Comparison of ENCODE assay signal across 7 mouse cellular contexts in the genomic region with DNA sequence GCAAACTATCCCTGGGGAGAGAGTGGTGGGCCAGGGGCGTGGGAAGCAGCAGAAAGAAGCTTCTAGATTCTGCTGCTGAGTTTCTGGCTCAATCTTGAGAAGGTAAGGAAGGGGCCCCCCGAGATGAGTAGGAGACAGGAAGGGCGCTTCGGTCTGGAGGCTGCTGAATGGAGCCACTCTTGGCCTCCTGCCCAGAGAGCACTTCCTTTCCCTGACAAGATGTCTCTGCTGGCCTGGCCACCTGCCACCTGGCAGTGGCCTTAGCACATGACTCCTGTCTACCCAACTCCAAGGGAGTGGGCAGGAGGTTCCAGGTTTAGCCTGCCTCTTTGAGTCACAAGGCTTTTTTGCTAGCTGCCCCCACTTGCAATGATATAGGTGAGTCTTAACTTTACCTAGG. TPM values are rescaled to one million over a fixed set of nuclear protein-coding genes. Genes with fewer than 3 reads are reported as not detected.
DNase-seq lines count a peak whose midpoint lies in the region; ATAC-seq and TF ChIP-seq lines count a peak whose summit lies in the region.

No protein-coding gene starts in this region.

- 49% methylated on average over 4 of the region's 4 CpGs for WGBS in hindbrain, embryonic 15.5 days

- H3K36me3 ChIP-seq in hindbrain, embryonic 15.5 days, result no peaks in the 10 kb centered on the region
- no peaks in the 10 kb centered on the region for H3K36me3 ChIP-seq in splenic B cell, adult 2 months (ENCODE audit: control insufficient read depth, insufficient read depth, low read length, poor library complexity, severe bottlenecking)

- TF ChIP-seq CTCF in gastrocnemius, adult 2 months (IDR thresholded peaks at IDR 0.05), result no peak

- H3K27me3 ChIP-seq in hindbrain, embryonic 15.5 days, result no peaks in the 10 kb centered on the region
- no peaks in the 10 kb centered on the region for H3K27me3 ChIP-seq in splenic B cell, adult 2 months (ENCODE audit: control insufficient read depth, insufficient read depth, low read length, poor library complexity, severe bottlenecking)

- intact Hi-C loops in gastrocnemius, adult 2 months (cut with DNase I), result loop anchor here (5.0 kb wide), 1 partner anchor 35 kb away; a partner anchor contains a TSS

- H3K4me3 ChIP-seq in gastrocnemius, adult 2 months, result no peak overlapping the region
- no peak overlapping the region for H3K4me3 ChIP-seq in hindbrain, embryonic 15.5 days

- H3K27ac ChIP-seq in gastrocnemius, adult 2 months, result no peak overlapping the region; the same call in 1 of the 2 replicates
- no peak overlapping the region for H3K27ac ChIP-seq in hindbrain, embryonic 15.5 days (replicated peaks)

- peaks cover 8% of the 10 kb centered on the region for H3K4me1 ChIP-seq in hindbrain, embryonic 15.5 days (replicated peaks)

- H3K9me3 ChIP-seq in hindbrain, embryonic 15.5 days, result no peaks in the 10 kb centered on the region

- DNase-seq in MN1 (ENCODE audit: low spot score), result peak; percentile 44
- DNase-seq in adrenal gland, postnatal 4 days (ENCODE audit: low spot score in 2 of 2), result peak; percentile 24 to 63
- DNase-seq in gastrocnemius, adult 2 months, result peak; percentile 85
- DNase-seq in left cerebral cortex, adult 11 months (ENCODE audit: low spot score), result peak; percentile 67
- peak; percentile 91 for DNase-seq in lung, postnatal 25 days (ENCODE audit: low spot score)
- peak; percentile 53 for DNase-seq in splenic B cell, adult 2 months (ENCODE audit: low read depth, low spot score)

- ATAC-seq in hindbrain, embryonic 15.5 days (ENCODE audit: low FRiP score, low read depth), result peak; percentile 79

- H3K4me2 ChIP-seq in hindbrain, embryonic 15.5 days, result no peak overlapping the region

- H3K9ac ChIP-seq in hindbrain, embryonic 15.5 days, result no peak overlapping the region

RNA-seq across cellular contexts. Expression of a gene that starts 35.1 kb away (rescaled TPM):
- total RNA-seq in adrenal gland, postnatal 4 days (2021), result 1 to 10 TPM; 5.6 to 9.4 TPM
- total RNA-seq in gastrocnemius, adult 2 months (2021), result 1 to 10 TPM; 1.1 to 1.6 TPM
- polyA plus RNA-seq in hindbrain, embryonic 15.5 days (2015; fragmentation: Nextera tagmentation; extraction: Ambion mirVana), result 14.7 and 17.3 TPM in 2 replicates

RNA-seq across cellular contexts. Expression of a gene that starts 39.6 kb away (rescaled TPM):
- total RNA-seq in adrenal gland, postnatal 4 days (2021), result 10 to 100 TPM in 1 of 2 experiments, not detected in 1; 12.2 TPM
- not detected for total RNA-seq in gastrocnemius, adult 2 months (2021)
- polyA plus RNA-seq in hindbrain, embryonic 15.5 days (2015; fragmentation: Nextera tagmentation; extraction: Ambion mirVana), result not detected in 2 replicates
